Mouse (Mus musculus): ENCODE data around the gene Atxn7l3. TPM values are rescaled to one million over a fixed set of nuclear protein-coding genes. Genes with fewer than 3 reads are reported as not detected.

Atxn7l3 gene
- polyA plus RNA-seq, 1 experiment from 2014 or later = 9.6 TPM

GRCm38 (mm10) chr11:102304141-102304540, 7.7 kb upstream of the Atxn7l3 start:
- 41% methylated on average over 2 of the region's 2 CpGs for WGBS
- Histone ChIP-seq H3K36me3 (ENCODE audit: insufficient read depth, low read length) (peaks cover 19% of the 10 kb centered on the region; the same call in 1 of the 2 replicates), H3K9ac (replicated peaks; ENCODE audit: low read depth) (no peak overlapping the region), H3K4me1 (ENCODE audit: insufficient read depth, low read depth, low read length) (peaks cover 3% of the 10 kb centered on the region; the same call in 1 of the 2 replicates), H3K4me2 (replicated peaks; ENCODE audit: low read depth, low read length) (no peak overlapping the region), H3K27me3 (replicated peaks; ENCODE audit: insufficient read depth, low read length) (no peaks in the 10 kb centered on the region), H3K27ac (ENCODE audit: low read length) (no peak overlapping the region), H3K4me3 (ENCODE audit: low read depth, low read length) (no peak overlapping the region), H3K9me3 (ENCODE audit: low read length) (no peaks in the 10 kb centered on the region)
- ATAC-seq (no peak), DNase-seq (ENCODE audit: low spot score) (no peak)
- TF ChIP-seq CTCF (IDR thresholded peaks at IDR 0.05) (no peak), EP300 (IDR thresholded peaks at IDR 0.05) (no peak)

GRCm38 (mm10) chr11:102299839-102300238, 3.4 kb upstream of the Atxn7l3 start:
- DNase-seq (ENCODE audit: low spot score) (peak; percentile 52), ATAC-seq (no peak)
- H3K4me2 ChIP-seq (replicated peaks; ENCODE audit: low read depth, low read length) = no peak overlapping the region
- no peaks in the 10 kb centered on the region for H3K9me3 ChIP-seq (ENCODE audit: low read length)
- H3K4me3 ChIP-seq (ENCODE audit: low read depth, low read length) = no peak overlapping the region
- TF ChIP-seq EP300 (IDR thresholded peaks at IDR 0.05) (no peak), CTCF (IDR thresholded peaks at IDR 0.05) (peak; percentile 80)
- H3K36me3 ChIP-seq (ENCODE audit: insufficient read depth, low read length) = no peaks in the 10 kb centered on the region
- H3K9ac ChIP-seq (replicated peaks; ENCODE audit: low read depth) = no peak overlapping the region
- peaks cover 4% of the 10 kb centered on the region; the same call in 1 of the 2 replicates for H3K4me1 ChIP-seq (ENCODE audit: insufficient read depth, low read depth, low read length)
- H3K27me3 ChIP-seq (replicated peaks; ENCODE audit: insufficient read depth, low read length) = no peaks in the 10 kb centered on the region
- WGBS = 6% methylated on average over 1 of the region's 1 CpGs
- H3K27ac ChIP-seq (ENCODE audit: low read length) = no peak overlapping the region

GRCm38 (mm10) chr11:102297577-102298556, 1.4 kb upstream of the Atxn7l3 start:
- WGBS = 21% methylated on average over 27 of the region's 27 CpGs
- DNase-seq (ENCODE audit: low spot score) (no peak), ATAC-seq (no peak)
- Histone ChIP-seq H3K9ac (replicated peaks; ENCODE audit: low read depth) (peak overlapping the region; percentile 64), H3K36me3 (ENCODE audit: insufficient read depth, low read length) (no peaks in the 10 kb centered on the region), H3K27me3 (replicated peaks; ENCODE audit: insufficient read depth, low read length) (no peaks in the 10 kb centered on the region), H3K4me3 (ENCODE audit: low read depth, low read length) (peak overlapping the region; percentile 88), H3K4me2 (replicated peaks; ENCODE audit: low read depth, low read length) (peak overlapping the region; percentile 83), H3K27ac (ENCODE audit: low read length) (peak overlapping the region; percentile 97), H3K9me3 (ENCODE audit: low read length) (no peaks in the 10 kb centered on the region), H3K4me1 (ENCODE audit: insufficient read depth, low read depth, low read length) (peaks cover 6% of the 10 kb centered on the region; the same call in 1 of the 2 replicates)
- no peak for TF ChIP-seq CTCF (IDR thresholded peaks at IDR 0.05)
- no peak for TF ChIP-seq EP300 (IDR thresholded peaks at IDR 0.05)

GRCm38 (mm10) chr11:102295598-102296471, 596 bp downstream of the Atxn7l3 start:
- H3K4me3 ChIP-seq (ENCODE audit: low read depth, low read length) = peak overlapping the region; percentile 88
- under 1% methylated on average over 22 of the region's 73 CpGs for WGBS
- H3K9ac ChIP-seq (replicated peaks; ENCODE audit: low read depth) = peak overlapping the region; percentile 87
- ATAC-seq = peak; percentile 38
- H3K9me3 ChIP-seq (ENCODE audit: low read length) = no peaks in the 10 kb centered on the region
- peak overlapping the region; percentile 83 for H3K4me2 ChIP-seq (replicated peaks; ENCODE audit: low read depth, low read length)
- H3K4me1 ChIP-seq (ENCODE audit: insufficient read depth, low read depth, low read length) = peaks cover 6% of the 10 kb centered on the region; the same call in 1 of the 2 replicates
- H3K27me3 ChIP-seq (replicated peaks; ENCODE audit: insufficient read depth, low read length) = no peaks in the 10 kb centered on the region
- H3K36me3 ChIP-seq (ENCODE audit: insufficient read depth, low read length) = peaks cover 20% of the 10 kb centered on the region
- peak overlapping the region; percentile 97 for H3K27ac ChIP-seq (ENCODE audit: low read length)
- DNase-seq (ENCODE audit: low spot score) = peak; percentile 73
- TF ChIP-seq EP300 (IDR thresholded peaks at IDR 0.05) (0 out of 2 replicates have a peak, but pooled peaks have one; percentile 16), CTCF (IDR thresholded peaks at IDR 0.05) (no peak)

GRCm38 (mm10) chr11:102294887-102295597, 1.4 kb downstream of the Atxn7l3 start:
- Histone ChIP-seq H3K9ac (replicated peaks; ENCODE audit: low read depth) (peak overlapping the region; percentile 87; the same call in 1 of the 2 replicates), H3K9me3 (ENCODE audit: low read length) (no peaks in the 10 kb centered on the region), H3K27me3 (replicated peaks; ENCODE audit: insufficient read depth, low read length) (no peaks in the 10 kb centered on the region), H3K36me3 (ENCODE audit: insufficient read depth, low read length) (peaks cover 26% of the 10 kb centered on the region), H3K4me1 (ENCODE audit: insufficient read depth, low read depth, low read length) (peaks cover 6% of the 10 kb centered on the region; the same call in 1 of the 2 replicates), H3K4me3 (ENCODE audit: low read depth, low read length) (peak overlapping the region; percentile 88), H3K27ac (ENCODE audit: low read length) (peak overlapping the region; percentile 97), H3K4me2 (replicated peaks; ENCODE audit: low read depth, low read length) (peak overlapping the region; percentile 83)
- TF ChIP-seq CTCF (IDR thresholded peaks at IDR 0.05) = peak; percentile 24; the same call in 1 of the 2 replicates
- TF ChIP-seq EP300 (IDR thresholded peaks at IDR 0.05) = no peak
- DNase-seq (ENCODE audit: low spot score) (peak; percentile 62), ATAC-seq (no peak)
- WGBS = 55% methylated on average over 12 of the region's 12 CpGs
